Mouse (Mus musculus) thymus, adult 2 months (tissue): Measurements from ENCODE around the gene Ice2.

ENCODE experiments used
- CTCF ChIP-seq: fragments of 200-500 bp; IDR thresholded peaks from 2 replicates; pipeline ENCODE4 v1.5.1; 2012; ENCODE audit warnings: mild to moderate bottlenecking, control low read depth, low read length, moderate library complexity, borderline replicate concordance; ENCODE audit not compliant: control insufficient read depth, poor library complexity, insufficient read depth; ENCODE audit errors: extremely low read depth
- POLR2A ChIP-seq: fragments of 200-500 bp; IDR thresholded peaks from 2 replicates; pipeline ENCODE4 v1.6.1; 2012; ENCODE audit warnings: mild to moderate bottlenecking, low read length, control low read depth, moderate library complexity; ENCODE audit not compliant: control insufficient read depth, poor library complexity, insufficient read depth; ENCODE audit errors: extremely low read depth

GRCm38 (mm10) chr9:69430531-69430930, 32.8 kb downstream of the Ice2 start:
- no peak for TF ChIP-seq POLR2A
- no peak for TF ChIP-seq CTCF
